Mouse (Mus musculus) bone marrow, adult 2 months (tissue): ENCODE results near the gene Mcam. TPM values are rescaled to one million over a fixed set of nuclear protein-coding genes. Genes with fewer than 3 reads are reported as not detected.

Experiments
- H3K27ac ChIP-seq: fragments of 200-500 bp; 2 replicates; pipeline ENCODE4 v1.5.1; 2012; ENCODE audit warnings: low read depth, mild to moderate bottlenecking, control low read depth, inconsistent platforms, low read length; ENCODE audit not compliant: control insufficient read depth, poor library complexity, insufficient read depth
- H3K4me1 ChIP-seq: fragments of 200-500 bp; 2 replicates; pipeline ENCODE4 v1.6.1; 2011; ENCODE audit warnings: low read length; ENCODE audit not compliant: control insufficient read depth, insufficient read depth
- H3K4me3 ChIP-seq: fragments of 200-500 bp; replicated peaks from 2 replicates; pipeline ENCODE3; 2011; ENCODE audit warnings: mild to moderate bottlenecking, low read depth, low read length, control low read depth; ENCODE audit not compliant: control insufficient read depth
- CTCF ChIP-seq: fragments of 200-500 bp; IDR thresholded peaks from 2 replicates; pipeline ENCODE4 v1.5.1; 2011; ENCODE audit warnings: low read length, control low read depth; ENCODE audit not compliant: control insufficient read depth, insufficient read depth
- POLR2A ChIP-seq: fragments of 200-500 bp; IDR thresholded peaks from 2 replicates; pipeline ENCODE4 v1.6.1; 2011; ENCODE audit warnings: low read depth, mild to moderate bottlenecking, control low read depth, low read length, borderline replicate concordance; ENCODE audit not compliant: control insufficient read depth
- WGBS: fragments of 180-500 bp; shearing (Covaris S2); methylation state at CpG from one replicate; pipeline ENCODE4 v1.1.7; 2018; 5-methylcytosine and 5-hydroxymethylcytosine counted together
- polyA plus RNA-seq: library from polyadenylated mRNA; stranded (reverse); fragments of >200 nt; gene quantifications from 2 replicates; pipeline ENCODE4 v1.2.4, GENCODE M21; 2011; ENCODE audit warnings: low replicate concordance; ENCODE audit not compliant: missing spikeins, insufficient read depth, insufficient read length

Gene Mcam
- polyA plus RNA-seq, 1 experiment = 6.3 TPM

DNA sequence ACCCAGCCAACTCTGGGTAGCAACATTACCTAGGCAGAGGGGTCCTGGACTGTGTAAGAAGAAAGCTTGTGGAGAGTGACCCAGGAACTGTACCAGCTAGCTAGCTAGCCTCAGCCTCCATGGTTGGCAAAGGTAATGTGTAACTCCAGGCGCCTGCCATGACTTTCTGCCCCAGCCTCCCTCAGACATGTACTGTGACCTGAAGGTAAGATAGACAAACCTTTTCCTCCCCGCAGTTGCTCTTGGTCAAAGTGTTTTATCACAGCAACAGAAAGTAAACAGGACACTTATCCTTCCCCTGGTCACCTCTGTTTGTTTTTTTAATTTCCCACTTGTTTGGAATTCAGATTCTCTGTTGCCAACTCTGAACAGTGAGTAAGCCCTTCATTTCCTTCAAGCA, 19.8 kb upstream of the Mcam start:
- 91% methylated on average over 2 of the region's 2 CpGs for WGBS
- no peak for TF ChIP-seq CTCF
- no peak for TF ChIP-seq POLR2A
- Histone ChIP-seq H3K4me1 (no peaks in the 10 kb centered on the region; the same call in none of the 2 replicates), H3K4me3 (no peak overlapping the region), H3K27ac (no peak overlapping the region)

DNA sequence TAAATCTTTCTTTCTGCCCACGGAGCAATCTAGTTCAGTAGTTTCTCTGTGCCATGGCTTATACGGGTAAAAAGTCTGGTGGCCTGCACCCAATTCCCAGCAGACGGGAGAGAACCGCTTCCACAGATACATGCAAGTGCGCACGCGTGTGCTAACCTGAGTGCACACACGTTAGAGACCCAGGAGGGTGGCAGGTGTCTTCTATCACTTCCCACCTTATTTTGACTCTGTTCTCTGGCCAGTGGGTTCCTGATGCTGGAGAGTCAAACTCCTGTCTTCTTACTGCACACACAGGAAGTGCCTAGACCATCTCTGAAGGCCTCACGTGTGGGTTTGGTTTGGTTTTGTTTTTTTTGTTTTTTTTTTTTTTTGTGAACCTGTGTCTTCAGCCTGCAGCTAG, 18.7 kb upstream of the Mcam start:
- Histone ChIP-seq H3K4me3 (no peak overlapping the region), H3K4me1 (no peaks in the 10 kb centered on the region; the same call in none of the 2 replicates), H3K27ac (no peak overlapping the region)
- TF ChIP-seq POLR2A (no peak), CTCF (no peak)
- WGBS = 77% methylated on average over 9 of the region's 9 CpGs

DNA sequence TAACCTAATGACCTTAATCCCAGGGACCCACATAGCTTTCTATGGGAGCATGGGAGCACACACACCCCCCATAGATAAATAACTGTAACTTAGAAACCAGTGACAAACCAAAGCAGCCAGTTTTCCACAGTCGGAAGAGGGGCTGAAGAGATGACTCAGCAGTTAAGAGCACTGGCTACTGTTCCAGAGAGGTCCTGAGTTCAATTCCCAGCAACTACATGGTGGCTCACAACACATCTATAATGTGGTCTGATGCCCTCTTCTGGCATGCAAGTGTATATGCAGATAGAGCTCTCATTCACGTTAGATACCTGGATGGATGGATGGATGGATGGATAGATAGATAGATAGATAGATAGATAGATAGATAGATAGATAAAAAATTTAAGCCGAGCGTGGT, 18.1 kb upstream of the Mcam start:
- Histone ChIP-seq H3K4me3 (no peak overlapping the region), H3K4me1 (no peaks in the 10 kb centered on the region; the same call in none of the 2 replicates), H3K27ac (no peak overlapping the region)
- TF ChIP-seq POLR2A = no peak
- 0 out of 2 replicates have a peak, but pooled peaks have one; percentile 5 for TF ChIP-seq CTCF
- WGBS = 80% methylated on average over 4 of the region's 4 CpGs

DNA sequence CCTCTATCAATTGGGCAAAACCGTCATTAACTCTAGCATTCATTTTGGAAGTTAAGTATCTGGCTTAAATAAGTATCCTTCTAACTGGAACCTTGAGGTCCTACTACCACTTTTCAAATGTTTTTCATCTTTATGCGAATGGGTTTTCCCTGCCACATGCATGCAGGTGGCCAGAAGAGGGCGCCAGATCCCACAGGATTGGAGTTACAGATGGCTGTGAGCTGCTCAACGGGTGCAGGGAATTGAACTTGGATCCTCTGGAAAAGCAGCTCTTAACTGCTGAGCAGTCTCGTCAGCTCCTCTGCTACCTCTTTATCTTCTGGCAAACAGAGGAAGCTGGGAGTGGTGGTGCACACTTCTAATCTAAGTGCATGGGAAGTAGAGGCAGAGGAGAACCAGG, 15.3 kb upstream of the Mcam start:
- Histone ChIP-seq H3K27ac (no peak overlapping the region), H3K4me3 (no peak overlapping the region), H3K4me1 (no peaks in the 10 kb centered on the region; the same call in none of the 2 replicates)
- WGBS = 53% methylated on average over 5 of the region's 5 CpGs
- no peak for TF ChIP-seq POLR2A
- TF ChIP-seq CTCF = peak; percentile 85

DNA sequence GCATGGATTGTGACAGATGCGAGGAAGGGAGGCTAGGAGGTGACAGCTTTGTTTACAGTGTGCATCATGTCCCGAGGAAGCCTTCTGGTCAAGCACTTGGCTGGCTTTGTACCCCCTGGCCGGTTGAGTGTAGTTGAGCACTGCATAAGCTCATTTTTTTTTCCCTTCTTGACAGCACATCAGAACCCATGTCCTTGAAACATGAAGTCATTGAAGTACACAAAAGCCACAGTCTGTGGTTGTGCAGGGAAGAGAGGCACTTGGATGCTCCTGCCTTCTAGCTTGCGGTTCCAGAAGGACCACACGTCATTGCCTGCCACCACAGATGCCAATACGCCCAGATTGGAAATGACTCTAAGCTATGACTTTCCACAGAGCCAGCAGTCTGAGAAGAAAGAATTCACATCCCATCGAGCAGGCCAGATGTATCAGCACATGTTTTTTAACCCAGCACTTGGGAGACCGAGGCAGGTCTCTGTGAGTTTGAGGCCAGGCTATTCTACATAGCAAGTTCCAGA, 14.3 kb upstream of the Mcam start:
- no peak overlapping the region for H3K4me3 ChIP-seq
- WGBS = 79% methylated on average over 8 of the region's 8 CpGs
- no peaks in the 10 kb centered on the region; the same call in none of the 2 replicates for H3K4me1 ChIP-seq
- TF ChIP-seq POLR2A (no peak), CTCF (no peak)
- no peak overlapping the region for H3K27ac ChIP-seq

DNA sequence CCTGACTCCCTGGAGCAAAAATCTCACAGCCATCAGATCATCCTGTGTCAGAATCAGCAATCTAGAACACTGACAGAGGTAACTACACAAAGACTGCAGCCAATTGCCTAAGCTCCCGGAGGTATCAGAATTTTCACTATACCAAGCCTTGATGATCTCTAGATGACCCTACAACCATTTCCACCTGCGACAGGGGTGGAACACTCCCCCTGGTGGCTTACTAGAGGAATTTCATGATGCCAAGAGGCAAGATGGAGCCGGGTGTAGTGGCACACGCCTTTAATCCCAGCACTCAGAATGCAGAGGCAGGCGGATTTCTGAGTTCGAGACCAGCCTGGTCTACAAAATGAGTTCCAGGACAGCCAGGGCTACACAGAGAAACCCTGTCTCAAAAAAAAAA, 10.0 kb upstream of the Mcam start:
- Histone ChIP-seq H3K4me1 (no peaks in the 10 kb centered on the region; the same call in 1 of the 2 replicates), H3K4me3 (no peak overlapping the region), H3K27ac (no peak overlapping the region)
- WGBS = 45% methylated on average over 6 of the region's 6 CpGs
- peak; percentile 51 for TF ChIP-seq CTCF
- no peak for TF ChIP-seq POLR2A

DNA sequence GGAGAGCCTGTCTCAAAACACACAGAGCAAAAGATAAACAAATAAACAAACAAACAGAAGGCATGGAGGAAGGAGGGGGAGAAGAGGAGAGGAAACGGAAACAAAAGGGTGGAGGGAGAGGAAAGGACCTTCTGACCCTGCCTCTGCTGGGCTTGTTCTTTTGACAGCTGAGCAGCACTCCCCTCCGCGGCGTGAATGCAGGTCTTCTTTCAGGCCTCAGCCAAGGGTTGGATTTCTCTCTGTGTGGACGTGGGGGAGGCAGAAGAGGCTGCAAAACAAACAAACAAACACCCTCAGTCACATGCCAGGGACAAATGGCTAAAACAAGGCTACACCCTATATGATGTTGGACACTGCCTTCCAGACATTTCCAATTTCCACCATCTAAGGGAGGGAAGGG, 9.2 kb upstream of the Mcam start:
- Histone ChIP-seq H3K4me3 (no peak overlapping the region), H3K4me1 (no peaks in the 10 kb centered on the region; the same call in 1 of the 2 replicates), H3K27ac (no peak overlapping the region)
- WGBS = 70% methylated on average over 5 of the region's 5 CpGs
- TF ChIP-seq CTCF (no peak), POLR2A (no peak)

DNA sequence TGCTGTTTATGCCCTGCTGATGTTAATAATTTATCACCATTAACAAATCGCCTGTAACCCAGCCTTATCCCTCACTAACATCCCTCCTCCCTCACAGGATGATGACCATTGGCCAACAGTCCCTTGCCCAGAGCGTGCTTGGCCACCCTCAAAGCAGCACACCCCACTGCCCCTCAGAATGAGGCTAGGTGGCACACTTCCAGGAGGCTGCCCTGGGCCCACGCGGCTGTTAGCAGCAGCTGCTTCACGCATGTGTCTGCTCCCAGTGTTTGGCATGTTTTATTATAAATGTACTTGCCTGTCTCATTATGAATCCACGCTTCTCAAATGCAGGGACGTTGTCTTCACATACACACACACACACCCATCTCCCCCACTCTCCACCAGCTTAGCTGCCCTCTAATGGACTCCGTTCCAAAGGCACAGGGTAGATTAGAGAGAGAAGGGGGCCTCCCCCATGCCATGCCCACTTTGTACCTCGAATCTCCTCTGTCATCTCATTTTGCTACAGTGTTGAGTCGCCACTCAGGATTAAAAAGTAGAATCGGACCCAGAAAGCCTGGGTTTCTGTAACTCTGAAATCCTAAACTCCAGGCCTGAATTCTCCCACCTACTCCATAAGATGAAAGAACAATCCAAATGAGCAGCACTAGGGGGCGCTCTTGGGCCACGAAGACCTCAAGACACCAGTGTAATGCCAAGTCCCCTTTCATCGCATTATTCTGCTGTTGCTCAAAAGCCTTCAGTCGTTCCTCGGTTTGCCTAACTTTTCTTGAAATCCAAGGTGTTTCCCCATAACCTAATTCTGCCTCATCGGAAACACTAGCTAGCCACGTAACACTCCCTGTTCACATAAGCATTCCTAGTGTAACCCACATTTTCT, 8.5 kb upstream of the Mcam start:
- 36% methylated on average over 18 of the region's 18 CpGs for WGBS
- H3K4me3 ChIP-seq = no peak overlapping the region
- peak overlapping the region; percentile 44; the same call in 1 of the 2 replicates for H3K27ac ChIP-seq
- TF ChIP-seq CTCF (peak; percentile 90), POLR2A (no peak)
- H3K4me1 ChIP-seq = no peaks in the 10 kb centered on the region; the same call in 1 of the 2 replicates

DNA sequence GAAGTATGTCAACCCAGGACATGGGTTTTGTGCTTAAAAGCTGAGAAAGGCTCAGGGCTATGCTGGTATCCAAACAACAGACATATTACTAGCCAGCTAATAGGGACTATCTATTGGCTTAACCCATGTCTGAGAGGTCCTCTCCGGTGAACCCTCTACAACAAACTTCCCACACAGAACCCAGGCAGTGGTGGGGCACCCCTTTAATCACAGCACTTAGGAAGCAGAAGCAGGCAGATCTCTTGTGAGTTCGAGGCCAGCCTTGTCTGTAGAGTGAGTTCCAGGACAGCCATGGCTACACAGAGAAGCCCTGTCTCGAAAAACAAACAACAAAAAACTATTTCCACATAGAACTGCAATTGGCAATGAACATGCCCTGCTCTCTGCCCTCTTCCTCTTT, 7.5 kb upstream of the Mcam start:
- TF ChIP-seq POLR2A = no peak
- no peak for TF ChIP-seq CTCF
- no peaks in the 10 kb centered on the region; the same call in 1 of the 2 replicates for H3K4me1 ChIP-seq
- WGBS = 43% methylated on average over 3 of the region's 3 CpGs
- no peak overlapping the region for H3K4me3 ChIP-seq
- peak overlapping the region; percentile 79 for H3K27ac ChIP-seq
